Mouse (Mus musculus) E14TG2a.4 (cell line): ENCODE measurements around the gene Tmem39a.

Experiments used
- H3K27me3 ChIP-seq: 2 replicates; pipeline ENCODE4 v1.6.1; 2014; ENCODE audit warnings: low read length, control low read depth; ENCODE audit not compliant: insufficient read depth
- H3K36me3 ChIP-seq: 2 replicates; pipeline ENCODE4 v1.6.1; 2014; ENCODE audit warnings: low read length, control low read depth; ENCODE audit not compliant: insufficient read depth
- H3K4me1 ChIP-seq: replicated peaks from 2 replicates; pipeline ENCODE4 v1.6.1; 2014; ENCODE audit warnings: low read depth, low read length, control low read depth
- H3K4me3 ChIP-seq: replicated peaks from 2 replicates; pipeline ENCODE4 v1.5.1; 2014; ENCODE audit warnings: mild to moderate bottlenecking, low read length
- H3K9me3 ChIP-seq: 2 replicates; pipeline ENCODE4 v1.6.1; 2014; ENCODE audit warnings: low read length, control low read depth
- CTCF ChIP-seq: conservative IDR thresholded peaks from 2 replicates; pipeline ENCODE4 v1.5.1; 2014; ENCODE audit warnings: low read length
- NANOG ChIP-seq: IDR thresholded peaks from 2 replicates; pipeline ENCODE4 v1.6.1; 2014; ENCODE audit warnings: borderline replicate concordance, low read length, mixed read lengths
- POU5F1 ChIP-seq: IDR thresholded peaks from 2 replicates; pipeline ENCODE4 v1.6.1; 2014; ENCODE audit warnings: low read length, borderline replicate concordance

Tmem39a gene

GRCm38 (mm10) chr16:38584761-38585160 lies 26.3 kb downstream of the Tmem39a start:
- peaks cover 19% of the 10 kb centered on the region for H3K4me1 ChIP-seq
- no peak overlapping the region for H3K4me3 ChIP-seq

GRCm38 (mm10) chr16:38585186-38585585 lies 26.7 kb downstream of the Tmem39a start:
- no peak overlapping the region for H3K4me3 ChIP-seq
- peaks cover 19% of the 10 kb centered on the region for H3K4me1 ChIP-seq
- peaks cover 99% of the 10 kb centered on the region for H3K36me3 ChIP-seq
- TF ChIP-seq POU5F1 (no peak), CTCF (no peak), NANOG (no peak)
- no peaks in the 10 kb centered on the region for H3K9me3 ChIP-seq
- no peaks in the 10 kb centered on the region for H3K27me3 ChIP-seq

More at GRCm38 (mm10) chr16:38584761-38585160, 26.3 kb downstream of the Tmem39a start:
- no peak for TF ChIP-seq NANOG
- no peak for TF ChIP-seq CTCF
- TF ChIP-seq POU5F1, result no peak
- Histone ChIP-seq H3K27me3 (no peaks in the 10 kb centered on the region), H3K9me3 (no peaks in the 10 kb centered on the region), H3K36me3 (peaks cover 98% of the 10 kb centered on the region)

GRCm38 (mm10) chr16:38587163-38587562 lies 28.7 kb downstream of the Tmem39a start:
- H3K4me3 ChIP-seq, result no peak overlapping the region
- H3K36me3 ChIP-seq, result peaks cover 96% of the 10 kb centered on the region
- H3K4me1 ChIP-seq, result peaks cover 26% of the 10 kb centered on the region
- no peaks in the 10 kb centered on the region for H3K9me3 ChIP-seq
- TF ChIP-seq CTCF (no peak), NANOG (no peak), POU5F1 (no peak)
- no peaks in the 10 kb centered on the region for H3K27me3 ChIP-seq

- Histone ChIP-seq H3K9me3 (no peaks in the 10 kb centered on the region), H3K4me3 (no peak overlapping the region), H3K36me3 (peaks cover 96% of the 10 kb centered on the region), H3K4me1 (peaks cover 26% of the 10 kb centered on the region), H3K27me3 (no peaks in the 10 kb centered on the region)
- TF ChIP-seq CTCF (no peak), POU5F1 (no peak), NANOG (no peak)
Measured at GRCm38 (mm10) chr16:38587572-38587971, 29.1 kb downstream of the Tmem39a start.

- Histone ChIP-seq H3K4me3 (no peak overlapping the region), H3K27me3 (no peaks in the 10 kb centered on the region), H3K9me3 (no peaks in the 10 kb centered on the region), H3K4me1 (peaks cover 8% of the 10 kb centered on the region), H3K36me3 (peaks cover 76% of the 10 kb centered on the region)
- TF ChIP-seq CTCF (no peak), POU5F1 (no peak), NANOG (no peak)
Measured at GRCm38 (mm10) chr16:38591506-38591905, 33.0 kb downstream of the Tmem39a start.

GRCm38 (mm10) chr16:38592026-38592678 lies 33.7 kb downstream of the Tmem39a start:
- TF ChIP-seq CTCF, result no peak
- TF ChIP-seq NANOG, result no peak
- no peak for TF ChIP-seq POU5F1
- Histone ChIP-seq H3K9me3 (no peaks in the 10 kb centered on the region), H3K4me1 (peaks cover 8% of the 10 kb centered on the region), H3K4me3 (no peak overlapping the region), H3K27me3 (no peaks in the 10 kb centered on the region), H3K36me3 (peaks cover 69% of the 10 kb centered on the region)

GRCm38 (mm10) chr16:38592946-38593345 lies 34.4 kb downstream of the Tmem39a start:
- Histone ChIP-seq H3K36me3 (peaks cover 61% of the 10 kb centered on the region), H3K4me3 (no peak overlapping the region)

GRCm38 (mm10) chr16:38594435-38594834 lies 35.9 kb downstream of the Tmem39a start:
- no peak for TF ChIP-seq NANOG
- no peak for TF ChIP-seq POU5F1
- no peak for TF ChIP-seq CTCF
- peaks cover 47% of the 10 kb centered on the region for H3K36me3 ChIP-seq
- H3K27me3 ChIP-seq, result no peaks in the 10 kb centered on the region
- no peaks in the 10 kb centered on the region for H3K9me3 ChIP-seq
- peaks cover 8% of the 10 kb centered on the region for H3K4me1 ChIP-seq
- H3K4me3 ChIP-seq, result no peak overlapping the region

More at GRCm38 (mm10) chr16:38592946-38593345, 34.4 kb downstream of the Tmem39a start:
- H3K27me3 ChIP-seq, result no peaks in the 10 kb centered on the region
- H3K4me1 ChIP-seq, result peaks cover 8% of the 10 kb centered on the region
- no peaks in the 10 kb centered on the region for H3K9me3 ChIP-seq
- no peak for TF ChIP-seq NANOG
- no peak for TF ChIP-seq POU5F1
- no peak for TF ChIP-seq CTCF

GRCm38 (mm10) chr16:38596099-38596498 lies 37.6 kb downstream of the Tmem39a start:
- H3K4me3 ChIP-seq, result no peak overlapping the region

More at GRCm38 (mm10) chr16:38596099-38596498, 37.6 kb downstream of the Tmem39a start:
- TF ChIP-seq NANOG (no peak), CTCF (no peak), POU5F1 (no peak)
- Histone ChIP-seq H3K27me3 (no peaks in the 10 kb centered on the region), H3K4me1 (peaks cover 14% of the 10 kb centered on the region), H3K9me3 (no peaks in the 10 kb centered on the region), H3K36me3 (peaks cover 34% of the 10 kb centered on the region)
